Mouse (Mus musculus) stomach, postnatal 0 days (tissue): ENCODE results near the gene Cog5. TPM values are rescaled to one million over a fixed set of nuclear protein-coding genes. Genes with fewer than 3 reads are reported as not detected.
A peak's percentile ranks its signal among the peaks of the same experiment; 100 is the strongest.

Experiments used
- ATAC-seq: fragments of 200-750 bp; cut with Nextera tagmentation; 2 replicates; pipeline ENCODE4 v1.8.0; 2017; ENCODE audit not compliant: low FRiP score, low TSS enrichment
- DNase-seq: peaks from one replicate; pipeline ENCODE4 v3.0.0-alpha.2; 2016; ENCODE audit warnings: low spot score
- H3K27ac ChIP-seq: fragments of 300-500 bp; sonication (generic); replicated peaks from 2 replicates; pipeline ENCODE4 v1.5.1; 2014; ENCODE audit warnings: mild to moderate bottlenecking, control low read depth
- H3K27me3 ChIP-seq: fragments of 300-500 bp; sonication (generic); 2 replicates; pipeline ENCODE4 v1.6.1; 2014; ENCODE audit warnings: low read length; ENCODE audit not compliant: control insufficient read depth, insufficient read depth
- H3K36me3 ChIP-seq: fragments of 300-500 bp; sonication (generic); 2 replicates; pipeline ENCODE4 v1.6.1; 2014; ENCODE audit warnings: low read length, mixed read lengths; ENCODE audit not compliant: control insufficient read depth, insufficient read depth
- H3K4me1 ChIP-seq: fragments of 300-500 bp; sonication (generic); replicated peaks from 2 replicates; pipeline ENCODE4 v1.6.1; 2014; ENCODE audit warnings: antibody characterized with exemption; ENCODE audit not compliant: control insufficient read depth, insufficient read depth
- H3K4me2 ChIP-seq: fragments of 300-500 bp; sonication (generic); replicated peaks from 2 replicates; pipeline ENCODE4 v1.6.1; 2014; ENCODE audit warnings: low read depth, mild to moderate bottlenecking, control low read depth, moderate library complexity
- H3K4me3 ChIP-seq: fragments of 300-500 bp; sonication (generic); 2 replicates; pipeline ENCODE4 v1.5.1; 2014; ENCODE audit warnings: low read depth, low read length, control low read depth
- H3K9ac ChIP-seq: fragments of 300-500 bp; sonication (generic); 2 replicates; pipeline ENCODE4 v1.6.1; 2014; ENCODE audit warnings: mild to moderate bottlenecking, low read length, control low read depth, mixed read lengths
- H3K9me3 ChIP-seq: fragments of 300-500 bp; sonication (generic); 2 replicates; pipeline ENCODE4 v1.6.1; 2016; ENCODE audit warnings: low read length; ENCODE audit not compliant: control insufficient read depth
- CTCF ChIP-seq: IDR thresholded peaks from 2 replicates; pipeline ENCODE4 v1.5.1; 2016; ENCODE audit warnings: antibody characterized with exemption, low read depth, mild to moderate bottlenecking, moderate library complexity
- EP300 ChIP-seq: optimal IDR thresholded peaks from 2 replicates; pipeline ENCODE3; 2016; ENCODE audit warnings: antibody characterized with exemption
- WGBS: fragments of 180-500 bp; shearing (Covaris S2); extraction: QIAGEN DNeasy Blood & Tissue Kit; methylation state at CpG from one replicate; pipeline ENCODE4 v1.1.7; 2014; 5-methylcytosine and 5-hydroxymethylcytosine counted together
- polyA plus RNA-seq: library from polyadenylated mRNA; unstranded; fragments of >200 nt; fragmentation: Nextera tagmentation; extraction: Ambion mirVana; gene quantifications from 2 replicates; pipeline ENCODE4 v1.2.1, GENCODE M21; 2015

Cog5 gene
- polyA plus RNA-seq, 1 experiment from 2014 or later = 14.4 TPM

GRCm38 (mm10) chr12:31892771-31893170 is 238.1 kb downstream of the Cog5 start:
- Histone ChIP-seq H3K4me1 (no peaks in the 10 kb centered on the region), H3K9ac (no peak overlapping the region), H3K36me3 (no peaks in the 10 kb centered on the region), H3K27ac (no peak overlapping the region), H3K27me3 (no peaks in the 10 kb centered on the region), H3K4me2 (no peak overlapping the region), H3K9me3 (no peaks in the 10 kb centered on the region), H3K4me3 (no peak overlapping the region)
- ATAC-seq (no peak), DNase-seq (no peak)
- 91% methylated on average over 7 of the region's 7 CpGs for WGBS
- no peak for TF ChIP-seq CTCF
- TF ChIP-seq EP300 = no peak

GRCm38 (mm10) chr12:31895095-31895734 is 240.5 kb downstream of the Cog5 start:
- H3K27ac ChIP-seq = no peak overlapping the region
- no peaks in the 10 kb centered on the region for H3K9me3 ChIP-seq
- DNase-seq (no peak), ATAC-seq (no peak)
- 49% methylated on average over 8 of the region's 8 CpGs for WGBS
- no peaks in the 10 kb centered on the region for H3K4me1 ChIP-seq
- no peak overlapping the region for H3K9ac ChIP-seq
- TF ChIP-seq CTCF = no peak
- H3K36me3 ChIP-seq = no peaks in the 10 kb centered on the region
- H3K27me3 ChIP-seq = no peaks in the 10 kb centered on the region
- no peak overlapping the region for H3K4me3 ChIP-seq
- no peak overlapping the region for H3K4me2 ChIP-seq

- no peak overlapping the region for H3K27ac ChIP-seq
- no peaks in the 10 kb centered on the region for H3K4me1 ChIP-seq
- H3K4me2 ChIP-seq = no peak overlapping the region
- DNase-seq (no peak), ATAC-seq (no peak)
- 38% methylated on average over 2 of the region's 2 CpGs for WGBS
- no peak overlapping the region for H3K4me3 ChIP-seq
- no peaks in the 10 kb centered on the region for H3K27me3 ChIP-seq
- no peak overlapping the region for H3K9ac ChIP-seq
- no peak for TF ChIP-seq EP300
- no peak for TF ChIP-seq CTCF
- H3K9me3 ChIP-seq = no peaks in the 10 kb centered on the region
- H3K36me3 ChIP-seq = no peaks in the 10 kb centered on the region
Measured at GRCm38 (mm10) chr12:31895888-31896287, 241.2 kb downstream of the Cog5 start.

- no peak for TF ChIP-seq CTCF
- no peak for TF ChIP-seq EP300
- Histone ChIP-seq H3K27me3 (no peaks in the 10 kb centered on the region), H3K4me1 (no peaks in the 10 kb centered on the region), H3K9me3 (no peaks in the 10 kb centered on the region), H3K36me3 (no peaks in the 10 kb centered on the region), H3K27ac (no peak overlapping the region), H3K9ac (no peak overlapping the region), H3K4me2 (no peak overlapping the region), H3K4me3 (no peak overlapping the region)
- 50% methylated on average over 5 of the region's 5 CpGs for WGBS
- DNase-seq (no peak), ATAC-seq (no peak)
Measured at GRCm38 (mm10) chr12:31896295-31896694, 241.6 kb downstream of the Cog5 start.

GRCm38 (mm10) chr12:31896986-31897385 is 242.3 kb downstream of the Cog5 start:
- no peaks in the 10 kb centered on the region for H3K36me3 ChIP-seq
- H3K4me1 ChIP-seq = no peaks in the 10 kb centered on the region
- no peak overlapping the region for H3K4me3 ChIP-seq
- H3K9ac ChIP-seq = no peak overlapping the region
- no peak overlapping the region for H3K27ac ChIP-seq
- no peaks in the 10 kb centered on the region for H3K27me3 ChIP-seq
- no peak for DNase-seq
- ATAC-seq = no peak
- TF ChIP-seq CTCF = peak; percentile 47
- TF ChIP-seq EP300 = no peak
- no peaks in the 10 kb centered on the region for H3K9me3 ChIP-seq
- WGBS = 64% methylated on average over 8 of the region's 8 CpGs
- H3K4me2 ChIP-seq = no peak overlapping the region

GRCm38 (mm10) chr12:31897456-31897855 is 242.8 kb downstream of the Cog5 start:
- Histone ChIP-seq H3K9ac (no peak overlapping the region), H3K9me3 (no peaks in the 10 kb centered on the region), H3K4me2 (no peak overlapping the region), H3K36me3 (no peaks in the 10 kb centered on the region), H3K4me3 (no peak overlapping the region), H3K27ac (no peak overlapping the region), H3K27me3 (no peaks in the 10 kb centered on the region), H3K4me1 (no peaks in the 10 kb centered on the region)
- DNase-seq (no peak), ATAC-seq (no peak)
- 75% methylated on average over 7 of the region's 7 CpGs for WGBS
- TF ChIP-seq EP300 (no peak), CTCF (no peak)
